Mouse (Mus musculus) cortical plate, adult 2 months (tissue): Measurements from ENCODE around the gene Gpd2.

Experiments used
- CTCF ChIP-seq: fragments of 200-500 bp; IDR thresholded peaks from 2 replicates; pipeline ENCODE4 v1.5.1; 2011; ENCODE audit warnings: mild to moderate bottlenecking, control low read depth, low read length; ENCODE audit not compliant: insufficient read depth; ENCODE audit errors: extremely low read depth
- POLR2A ChIP-seq: fragments of 200-500 bp; IDR thresholded peaks from 2 replicates; pipeline ENCODE4 v1.6.1; 2011; ENCODE audit warnings: mild to moderate bottlenecking, low read length, control low read depth; ENCODE audit not compliant: insufficient read depth; ENCODE audit errors: extremely low read depth

DNA sequence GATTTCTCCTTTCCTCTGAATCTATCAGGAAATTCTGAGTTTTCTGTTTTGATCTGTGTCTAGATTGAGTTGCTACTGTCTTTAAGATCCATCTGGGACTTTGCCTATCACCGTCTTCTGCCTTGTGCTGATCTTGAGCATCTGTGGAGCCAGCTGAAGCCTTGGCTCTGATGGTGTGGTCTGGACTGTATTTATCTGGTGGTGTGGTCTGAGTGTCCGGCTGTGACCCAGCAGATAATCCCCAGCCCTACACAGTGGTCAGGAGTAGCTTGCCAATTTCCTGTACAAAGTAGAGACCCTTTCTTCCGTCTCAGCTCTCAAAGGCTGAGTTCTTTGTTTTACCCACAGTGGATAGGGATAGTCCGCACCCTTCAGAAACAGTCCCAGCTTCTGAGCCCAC, 58.6 kb downstream of the Gpd2 start:
- TF ChIP-seq CTCF (no peak), POLR2A (no peak)
